Mouse (Mus musculus) midbrain, embryonic 11.5 days (tissue): Measurements from ENCODE around the gene Oxct2a. TPM values are rescaled to one million over a fixed set of nuclear protein-coding genes. Genes with fewer than 3 reads are reported as not detected.
A peak's percentile ranks its signal among the peaks of the same experiment; 100 is the strongest.

Source experiments
- ATAC-seq: fragments of 200-750 bp; cut with Nextera tagmentation; 2 replicates; pipeline ENCODE4 v1.8.0; 2017; ENCODE audit warnings: moderate TSS enrichment, moderate library complexity; ENCODE audit not compliant: low FRiP score
- DNase-seq: peaks from one replicate; pipeline ENCODE4 v3.0.0; 2015; ENCODE audit warnings: low spot score; ENCODE audit errors: missing footprints
- H3K27ac ChIP-seq: fragments of 300-500 bp; sonication (generic); 2 replicates; pipeline ENCODE4 v1.5.1; 2014; ENCODE audit warnings: low read depth, low read length
- H3K27me3 ChIP-seq: fragments of 300-500 bp; sonication (generic); 2 replicates; pipeline ENCODE4 v1.6.1; 2014; ENCODE audit warnings: mild to moderate bottlenecking, low read length, moderate library complexity, mixed read lengths; ENCODE audit not compliant: control insufficient read depth, insufficient read depth
- H3K36me3 ChIP-seq: fragments of 300-500 bp; sonication (generic); 2 replicates; pipeline ENCODE4 v1.6.1; 2014; ENCODE audit warnings: mild to moderate bottlenecking, low read length, moderate library complexity, mixed read lengths; ENCODE audit not compliant: control insufficient read depth, insufficient read depth
- H3K4me1 ChIP-seq: fragments of 300-500 bp; sonication (generic); 2 replicates; pipeline ENCODE4 v1.6.1; 2014; ENCODE audit warnings: low read length; ENCODE audit not compliant: control insufficient read depth, insufficient read depth
- H3K4me2 ChIP-seq: fragments of 300-500 bp; sonication (generic); 2 replicates; pipeline ENCODE4 v1.6.1; 2014; ENCODE audit warnings: mild to moderate bottlenecking, moderate library complexity
- H3K4me3 ChIP-seq: fragments of 300-500 bp; sonication (generic); 2 replicates; pipeline ENCODE4 v1.5.1; 2014; ENCODE audit warnings: low read depth, low read length
- H3K9ac ChIP-seq: fragments of 300-500 bp; sonication (generic); 2 replicates; pipeline ENCODE4 v1.6.1; 2014; ENCODE audit warnings: low read length
- H3K9me3 ChIP-seq: fragments of 300-500 bp; sonication (generic); 2 replicates; pipeline ENCODE4 v1.6.1; 2016; ENCODE audit warnings: low read length; ENCODE audit not compliant: control insufficient read depth
- WGBS: fragments of 180-500 bp; shearing (Covaris S2); extraction: QIAGEN DNeasy Blood & Tissue Kit; methylation state at CpG from one replicate; pipeline ENCODE4 v1.1.7; 2014; 5-methylcytosine and 5-hydroxymethylcytosine counted together
- polyA plus RNA-seq: library from polyadenylated mRNA; unstranded; fragments of >200 nt; fragmentation: Nextera tagmentation; extraction: Ambion mirVana; gene quantifications from 2 replicates; pipeline ENCODE4 v1.2.1, GENCODE M21; 2014

Oxct2a gene
- not detected in 2 replicates for polyA plus RNA-seq

GRCm38 (mm10) chr4:123323534-123323933 lies at the start of gene Oxct2a:
Oxct2a (minus strand) TSS chr4:123323634.
- ATAC-seq (peak; percentile 2; the same call in 1 of the 2 replicates), DNase-seq (no peak)
- Histone ChIP-seq H3K36me3 (no peaks in the 10 kb centered on the region), H3K4me3 (peak within 1 kb of the TSS; percentile 8; the same call in 1 of the 2 replicates), H3K9me3 (no peaks in the 10 kb centered on the region), H3K4me1 (no peaks in the 10 kb centered on the region), H3K27ac (no peak within 1 kb of the TSS), H3K9ac (no peak within 1 kb of the TSS), H3K4me2 (peak within 1 kb of the TSS; percentile 30), H3K27me3 (peaks cover 8% of the 10 kb centered on the region)
- WGBS = 13% methylated on average over 13 of the region's 13 CpGs

- no peak for ATAC-seq
- no peak overlapping the region for H3K4me2 ChIP-seq
- H3K9ac ChIP-seq = no peak overlapping the region
- DNase-seq = no peak
- H3K9me3 ChIP-seq = no peaks in the 10 kb centered on the region
- WGBS = 96% methylated on average over 4 of the region's 4 CpGs
- no peaks in the 10 kb centered on the region for H3K27me3 ChIP-seq
- H3K4me3 ChIP-seq = no peak overlapping the region
- H3K36me3 ChIP-seq = peaks cover 21% of the 10 kb centered on the region
- no peak overlapping the region for H3K27ac ChIP-seq
- no peaks in the 10 kb centered on the region for H3K4me1 ChIP-seq
These were observed 40.1 kb upstream of the Oxct2a start for GRCm38 (mm10) chr4:123363555-123363954.

GRCm38 (mm10) chr4:123360771-123361170 lies 37.3 kb upstream of the Oxct2a start:
- 96% methylated on average over 12 of the region's 12 CpGs for WGBS
- Histone ChIP-seq H3K4me3 (no peak overlapping the region), H3K4me2 (no peak overlapping the region)

GRCm38 (mm10) chr4:123358613-123359012 lies 35.2 kb upstream of the Oxct2a start:
- H3K36me3 ChIP-seq = peaks cover 25% of the 10 kb centered on the region
- no peaks in the 10 kb centered on the region for H3K27me3 ChIP-seq
- H3K9me3 ChIP-seq = no peaks in the 10 kb centered on the region
- ATAC-seq (no peak), DNase-seq (no peak)
- no peak overlapping the region for H3K27ac ChIP-seq
- WGBS = 95% methylated on average over 7 of the region's 7 CpGs
- no peaks in the 10 kb centered on the region for H3K4me1 ChIP-seq
- no peak overlapping the region for H3K4me2 ChIP-seq
- no peak overlapping the region for H3K9ac ChIP-seq
- no peak overlapping the region for H3K4me3 ChIP-seq

More at GRCm38 (mm10) chr4:123360771-123361170, 37.3 kb upstream of the Oxct2a start:
- no peaks in the 10 kb centered on the region for H3K4me1 ChIP-seq
- no peak overlapping the region for H3K9ac ChIP-seq
- no peak for DNase-seq
- peaks cover 16% of the 10 kb centered on the region for H3K36me3 ChIP-seq
- H3K9me3 ChIP-seq = no peaks in the 10 kb centered on the region
- H3K27me3 ChIP-seq = no peaks in the 10 kb centered on the region
- no peak for ATAC-seq
- no peak overlapping the region for H3K27ac ChIP-seq

- no peaks in the 10 kb centered on the region for H3K4me1 ChIP-seq
- H3K27ac ChIP-seq = no peak overlapping the region
- H3K4me2 ChIP-seq = no peak overlapping the region
- H3K27me3 ChIP-seq = no peaks in the 10 kb centered on the region
- H3K9ac ChIP-seq = no peak overlapping the region
- DNase-seq (no peak), ATAC-seq (no peak)
- peaks cover 35% of the 10 kb centered on the region for H3K36me3 ChIP-seq
- H3K9me3 ChIP-seq = no peaks in the 10 kb centered on the region
- no peak overlapping the region for H3K4me3 ChIP-seq
- WGBS = 91% methylated on average over 8 of the region's 8 CpGs
These were observed 32.5 kb upstream of the Oxct2a start for GRCm38 (mm10) chr4:123355941-123356340.

- Histone ChIP-seq H3K4me1 (no peaks in the 10 kb centered on the region), H3K9ac (no peak overlapping the region), H3K27me3 (no peaks in the 10 kb centered on the region), H3K4me3 (no peak overlapping the region), H3K4me2 (no peak overlapping the region), H3K27ac (no peak overlapping the region), H3K36me3 (peaks cover 29% of the 10 kb centered on the region), H3K9me3 (no peaks in the 10 kb centered on the region)
- ATAC-seq (no peak), DNase-seq (no peak)
- WGBS = 85% methylated on average over 10 of the region's 10 CpGs
These were observed 29.9 kb upstream of the Oxct2a start for GRCm38 (mm10) chr4:123353271-123353877.

GRCm38 (mm10) chr4:123343471-123343789 lies 20.0 kb upstream of the Oxct2a start:
- Histone ChIP-seq H3K36me3 (no peaks in the 10 kb centered on the region), H3K9ac (no peak overlapping the region), H3K9me3 (no peaks in the 10 kb centered on the region), H3K4me1 (peaks cover 5% of the 10 kb centered on the region; the same call in 1 of the 2 replicates), H3K27me3 (peaks cover 41% of the 10 kb centered on the region), H3K27ac (no peak overlapping the region), H3K4me2 (peak overlapping the region; percentile 96), H3K4me3 (peak overlapping the region; percentile 52)
- DNase-seq = no peak
- 9% methylated on average over 6 of the region's 6 CpGs for WGBS
- ATAC-seq = no peak

- Histone ChIP-seq H3K4me3 (peak within 1 kb of the TSS; percentile 52), H3K27ac (no peak within 1 kb of the TSS), H3K9ac (peak within 1 kb of the TSS; percentile 36; the same call in 1 of the 2 replicates), H3K27me3 (peaks cover 41% of the 10 kb centered on the region), H3K36me3 (no peaks in the 10 kb centered on the region), H3K4me2 (peak within 1 kb of the TSS; percentile 96), H3K4me1 (peaks cover 5% of the 10 kb centered on the region; the same call in 1 of the 2 replicates), H3K9me3 (no peaks in the 10 kb centered on the region)
- WGBS = under 1% methylated on average over 65 of the region's 65 CpGs
- ATAC-seq = peak; percentile 95
- DNase-seq = peak; percentile 97
These were observed 19.4 kb upstream of the Oxct2a start, which contains the start of gene Bmp8a for GRCm38 (mm10) chr4:123342642-123343470. Bmp8a (minus strand) TSS chr4:123343252.

GRCm38 (mm10) chr4:123342091-123342641 lies 18.7 kb upstream of the Oxct2a start:
- H3K9me3 ChIP-seq = no peaks in the 10 kb centered on the region
- no peak overlapping the region for H3K27ac ChIP-seq
- H3K4me1 ChIP-seq = peaks cover 5% of the 10 kb centered on the region; the same call in 1 of the 2 replicates
- H3K9ac ChIP-seq = peak overlapping the region; percentile 20; the same call in 1 of the 2 replicates
- H3K4me3 ChIP-seq = peak overlapping the region; percentile 52
- 2% methylated on average over 43 of the region's 43 CpGs for WGBS
- peak overlapping the region; percentile 96 for H3K4me2 ChIP-seq
- ATAC-seq (peak; percentile 52), DNase-seq (no peak)
- no peaks in the 10 kb centered on the region for H3K36me3 ChIP-seq
- peaks cover 41% of the 10 kb centered on the region for H3K27me3 ChIP-seq
